Mouse (Mus musculus) activated CD4-positive, CD25-positive, alpha-beta regulatory T cell (primary cell): ENCODE results near the gene Tas2r138. TPM values are rescaled to one million over a fixed set of nuclear protein-coding genes. Genes with fewer than 3 reads are reported as not detected.

Experiments used
- polyA plus RNA-seq, 2 experiments: library from polyadenylated mRNA; unstranded; fragments of 100-300 nt; shearing (Covaris generic); gene quantifications; one replicate each; pipeline ENCODE4 v1.2.1; 2017

The Tas2r138 gene
- not detected for polyA plus RNA-seq

GRCm38 (mm10) chr6:40613260-40613852 is at the start of gene Tas2r138:
Gene Tas2r138, minus strand, starts transcription at chr6:40613310.

GRCm38 (mm10) chr6:40628406-40629000 is 15.4 kb upstream of the Tas2r138 start, which contains the start of gene Mgam:
Gene Mgam, plus strand, starts transcription at chr6:40628831.

GRCm38 (mm10) chr6:40585645-40586044 is 27.5 kb downstream of the Tas2r138 start, which contains the start of gene Clec5a:
Gene Clec5a, minus strand, starts transcription at chr6:40585821.

GRCm38 (mm10) chr6:40569187-40569586 is 43.9 kb downstream of the Tas2r138 start, which contains the start of gene Olfr460:
Gene Olfr460, plus strand, starts transcription at chr6:40569487.

Other genes with a start within 250 kb of the Tas2r138 start
- 10 to 100 TPM; 14.8 to 20.9 TPM for gene E330009J07Rik, start 177.2 kb downstream of the Tas2r138 start, polyA plus RNA-seq
- gene Wee2, start 174.2 kb downstream of the Tas2r138 start, polyA plus RNA-seq: not detected
- 100 to 1,000 TPM; 106 to 127 TPM for gene Ssbp1, start 142.0 kb downstream of the Tas2r138 start, polyA plus RNA-seq
- not detected for gene Tas2r137, start 122.1 kb downstream of the Tas2r138 start, polyA plus RNA-seq
- gene Tas2r108, start 119.8 kb downstream of the Tas2r138 start, polyA plus RNA-seq: not detected
- gene Prss37, start 93.8 kb downstream of the Tas2r138 start, polyA plus RNA-seq: not detected
- not detected for gene Olfr461, start 58.3 kb downstream of the Tas2r138 start, polyA plus RNA-seq
- not detected for gene Olfr460, start 43.8 kb downstream of the Tas2r138 start, polyA plus RNA-seq
- gene Clec5a, start 27.5 kb downstream of the Tas2r138 start, polyA plus RNA-seq: under 1 TPM; 0.12 to 0.81 TPM
- gene Mgam, start 15.5 kb upstream of the Tas2r138 start, polyA plus RNA-seq: under 1 TPM; 0.13 to 0.17 TPM